Mouse (Mus musculus) brain, embryonic 14.5 days (tissue): ENCODE measurements around the gene Gnb3. TPM values are rescaled to one million over a fixed set of nuclear protein-coding genes. Genes with fewer than 3 reads are reported as not detected.

ENCODE experiments used
- DNase-seq: peaks from one replicate; pipeline ENCODE4 v3.0.0-alpha.2; 2011; ENCODE audit warnings: low read depth
- CTCF ChIP-seq: fragments of 200-500 bp; IDR thresholded peaks from 2 replicates; pipeline ENCODE4 v1.5.1; 2012; ENCODE audit warnings: inconsistent platforms, mild to moderate bottlenecking, moderate library complexity, borderline replicate concordance; ENCODE audit not compliant: insufficient read depth, insufficient read length; ENCODE audit errors: extremely low read depth
- POLR2A ChIP-seq: fragments of 200-500 bp; IDR thresholded peaks from 2 replicates; pipeline ENCODE4 v1.6.1; 2012; ENCODE audit warnings: mild to moderate bottlenecking, inconsistent platforms, borderline replicate concordance; ENCODE audit not compliant: poor library complexity, insufficient read depth, insufficient read length, severe bottlenecking; ENCODE audit errors: extremely low read depth
- polyA plus RNA-seq: library from polyadenylated mRNA; depleted of rRNA; stranded (reverse); fragments of >200 nt; gene quantifications from 2 replicates; pipeline ENCODE4 v1.2.3, GENCODE M21; 2012

The Gnb3 gene
- polyA plus RNA-seq, 1 experiment = 1.9 TPM

GRCm38 (mm10) chr6:124863658-124864298 lies 23.7 kb upstream of the Gnb3 start, which contains the start of gene Gpr162:
Gene Gpr162 (minus strand): TSS chr6:124863983.
- TF ChIP-seq CTCF = peak; percentile 16; the same call in 1 of the 2 replicates
- peak; percentile 68; the same call in 1 of the 2 replicates for TF ChIP-seq POLR2A
- peak; percentile 85 for DNase-seq

DNA sequence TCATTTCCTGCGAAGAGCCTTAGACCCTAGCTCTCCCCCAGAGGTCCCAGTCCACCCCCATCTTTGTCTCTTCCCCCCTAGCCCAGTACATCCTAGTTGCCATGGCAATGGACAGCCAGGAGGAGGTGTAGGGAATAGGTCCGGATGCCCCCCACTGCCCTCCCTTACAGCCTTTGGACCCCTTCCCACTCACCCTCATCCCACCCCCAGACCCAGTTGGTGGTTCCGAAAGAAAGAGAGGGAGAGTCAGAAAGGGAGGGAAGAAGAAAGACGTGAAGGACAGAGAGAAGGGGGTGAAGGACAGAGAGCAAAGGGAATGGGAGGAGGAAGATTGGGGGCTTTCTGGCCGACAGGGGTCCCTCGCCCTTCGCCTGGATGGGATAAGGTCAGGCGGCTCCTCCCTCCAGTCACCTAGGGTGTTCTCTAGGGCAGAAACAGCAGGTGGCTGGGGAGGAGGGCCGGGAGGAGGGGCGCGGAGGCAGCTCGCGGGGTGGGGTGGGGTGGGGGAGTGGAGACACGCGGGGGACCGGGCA lies 23.1 kb upstream of the Gnb3 start:
- no peak for TF ChIP-seq CTCF
- no peak for DNase-seq

DNA sequence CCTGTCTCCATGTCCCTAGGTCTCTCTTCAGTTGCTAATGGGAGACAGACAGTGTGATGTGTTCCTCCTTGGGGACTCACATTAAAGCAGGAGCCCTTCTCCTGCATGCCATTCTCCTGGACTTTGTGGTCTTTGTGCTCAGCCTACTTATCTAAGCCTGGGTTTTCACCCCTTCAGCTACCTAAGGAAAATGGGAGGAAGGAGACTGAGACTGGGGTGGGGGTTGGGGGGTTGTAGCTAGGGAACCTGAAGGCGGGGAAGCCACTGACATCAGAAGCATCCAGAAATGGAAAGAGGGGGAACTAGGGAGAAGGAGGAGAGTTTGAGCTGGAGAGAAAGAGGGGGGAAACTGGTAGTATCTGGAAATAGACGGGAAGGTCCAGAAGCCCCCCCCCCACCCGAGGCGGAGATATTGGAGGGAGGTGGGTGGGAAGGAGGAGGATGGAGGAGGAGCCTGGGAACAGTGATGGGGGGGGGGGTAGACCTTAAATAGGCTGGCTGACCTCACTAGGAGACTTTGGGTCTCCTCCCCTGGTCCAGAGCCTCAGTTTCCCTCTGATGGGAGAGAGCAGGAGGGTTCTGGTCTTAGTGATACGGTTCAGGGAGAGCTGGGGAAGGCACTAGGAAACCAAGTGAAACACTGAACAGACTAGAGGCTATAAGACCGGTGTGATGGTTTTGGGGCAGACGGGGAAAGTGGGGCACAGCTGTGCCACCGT lies 22.5 kb upstream of the Gnb3 start:
- TF ChIP-seq CTCF (no peak), POLR2A (no peak)
- peak; percentile 60 for DNase-seq

- TF ChIP-seq CTCF = no peak
- TF ChIP-seq POLR2A = no peak
- no peak for DNase-seq
Measured at GRCm38 (mm10) chr6:124861802-124862201, 21.7 kb upstream of the Gnb3 start.

GRCm38 (mm10) chr6:124861266-124861665 lies 21.2 kb upstream of the Gnb3 start:
- DNase-seq = peak; percentile 21

GRCm38 (mm10) chr6:124860511-124860910 lies 20.4 kb upstream of the Gnb3 start:
- TF ChIP-seq POLR2A (no peak), CTCF (no peak)
- DNase-seq = no peak

More at GRCm38 (mm10) chr6:124861266-124861665, 21.2 kb upstream of the Gnb3 start:
- no peak for TF ChIP-seq CTCF
- TF ChIP-seq POLR2A = no peak

GRCm38 (mm10) chr6:124859725-124860124 lies 19.6 kb upstream of the Gnb3 start:
- TF ChIP-seq POLR2A (no peak), CTCF (peak; percentile 90)
- peak; percentile 89 for DNase-seq

DNA sequence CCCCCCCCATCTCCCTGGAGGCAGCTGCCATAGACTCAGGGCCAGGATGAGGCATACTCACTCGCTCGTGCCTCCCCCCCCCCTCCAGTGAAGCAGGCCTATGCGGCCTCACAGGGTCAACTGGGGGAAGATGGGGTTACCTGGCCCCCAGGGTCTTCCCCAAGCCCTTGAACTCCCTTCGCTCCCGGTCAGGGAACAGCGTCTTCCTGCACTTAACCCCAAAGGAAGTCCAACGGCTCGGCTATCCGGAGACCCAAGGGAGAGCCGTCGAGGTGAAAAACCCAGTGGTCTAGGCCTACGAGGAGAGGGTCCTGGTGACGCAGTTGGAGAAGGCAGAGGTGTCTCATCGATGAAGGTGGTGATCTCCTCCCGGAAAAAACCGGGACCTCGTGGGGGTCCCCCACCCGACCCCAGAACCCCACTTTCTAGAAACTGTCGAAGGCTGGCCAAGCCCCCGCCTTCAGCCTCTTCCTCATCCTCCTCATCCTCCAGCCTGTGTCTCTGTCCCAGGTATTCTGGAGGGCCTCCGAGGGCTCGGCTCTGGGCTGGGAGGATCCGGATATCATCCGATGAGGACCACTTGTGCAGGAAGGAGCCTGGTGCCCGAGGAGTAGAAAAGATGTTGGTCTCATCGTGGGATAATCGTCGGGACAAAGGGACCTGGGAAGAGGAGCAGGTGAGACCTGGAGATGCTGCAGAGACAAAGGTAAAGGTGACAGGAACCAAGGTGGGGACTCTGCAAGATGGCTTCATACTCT lies 18.7 kb upstream of the Gnb3 start:
- TF ChIP-seq POLR2A (no peak), CTCF (no peak)
- DNase-seq = no peak

GRCm38 (mm10) chr6:124857840-124858530 lies 17.9 kb upstream of the Gnb3 start:
- no peak for DNase-seq
- TF ChIP-seq CTCF = no peak

- peak; percentile 94 for DNase-seq
- TF ChIP-seq CTCF (peak; percentile 78), POLR2A (peak; percentile 14)
Measured at GRCm38 (mm10) chr6:124856916-124857839, 17.1 kb upstream of the Gnb3 start, which contains the start of gene P3h3. Gene P3h3 (minus strand): TSS chr6:124857752.
